Mouse (Mus musculus) cerebellum, adult 2 months (tissue): ENCODE measurements at regions not wholly inside any gene's neighbourhood (a gene's known extent, or its start where the extent isn't known, plus 50 kb on each side); places are given as distances from the start of the nearest gene placed in this dataset.

ENCODE experiments used
- CTCF ChIP-seq: fragments of 200-500 bp; IDR thresholded peaks from 2 replicates; pipeline ENCODE4 v1.5.1; 2011; ENCODE audit warnings: low read depth, mild to moderate bottlenecking, control low read depth, low read length, moderate library complexity, borderline replicate concordance; ENCODE audit not compliant: insufficient read depth
- POLR2A ChIP-seq: fragments of 200-500 bp; IDR thresholded peaks from 2 replicates; pipeline ENCODE4 v1.6.1; 2011; ENCODE audit warnings: low read length, control low read depth, borderline replicate concordance; ENCODE audit not compliant: insufficient read depth

DNA sequence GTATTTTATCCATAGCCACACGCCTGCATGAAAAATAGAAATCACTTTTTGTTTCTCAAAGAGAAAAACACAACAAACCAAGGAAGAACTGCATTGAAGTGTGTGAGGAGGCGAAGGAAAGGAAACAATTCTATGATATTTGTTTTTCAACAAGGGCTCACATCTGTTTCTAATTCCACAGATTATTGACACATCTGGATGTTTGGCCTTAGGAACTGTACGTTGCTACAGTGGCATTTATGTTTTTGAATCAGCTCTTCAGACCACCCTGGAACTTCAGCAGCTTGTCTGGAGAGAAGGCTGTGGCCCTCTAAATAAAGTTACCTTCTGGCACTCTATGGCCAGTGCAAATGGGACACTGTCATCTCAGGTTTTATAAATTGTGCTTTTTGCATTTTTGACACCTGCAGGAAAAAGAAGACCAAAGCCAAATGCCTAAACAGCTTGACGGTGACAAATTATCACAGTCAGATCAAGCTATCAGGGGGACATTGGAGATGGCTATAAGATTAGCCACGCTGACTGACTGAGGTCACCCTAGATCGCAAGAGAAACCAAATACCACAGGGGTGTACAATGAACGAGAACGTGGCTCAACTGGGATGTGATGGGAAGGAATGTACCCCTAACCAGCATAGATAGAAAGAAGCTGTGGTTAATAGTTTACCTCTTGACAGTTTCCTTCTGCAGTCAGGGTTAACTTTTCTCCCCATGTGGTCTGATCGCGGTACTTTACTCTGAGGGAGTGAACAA lies 182.0 kb downstream of the Klf5 start:
- TF ChIP-seq CTCF (no peak), POLR2A (no peak)
